Mouse (Mus musculus): ENCODE data around the gene Gm48552. TPM values are rescaled to one million over a fixed set of nuclear protein-coding genes. Genes with fewer than 3 reads are reported as not detected.

Gm48552 gene
- total and polyA plus RNA-seq, 3 experiments = 0.46 to 1.1 (median 0.98) TPM

GRCm38 (mm10) chr10:81435436-81435835, 46.6 kb downstream of the Gm48552 start:
- dilution Hi-C loops (cut with MboI; ENCODE audit: extremely low pct_ligation_motif_present, extremely low pct_unique_long_range_greater_than_20kb, low sequenced_read_pairs) = no loop called here
- peaks cover 21 to 40% of the 10 kb centered on the region in 2 experiments for H3K4me1 ChIP-seq (ENCODE audit: control insufficient read depth in 1 of 2, insufficient read depth in 2 of 2)
- no peak overlapping the region for H3K9ac ChIP-seq (ENCODE audit: insufficient read depth, low read depth)
- DNase-seq (ENCODE audit: extremely low read depth) = no peak
- no peak overlapping the region for H3K4me3 ChIP-seq (replicated peaks in 1 of 3; ENCODE audit: low read depth in 2 of 3, low read length in 2 of 3, poor library complexity in 1 of 3)
- in situ Hi-C loops (cut with MboI; ENCODE audit: low pct_ligation_motif_present, low pct_unique_long_range_greater_than_20kb, low sequenced_read_pairs) = no loop called here
- H3K36me3 ChIP-seq (replicated peaks in 1 of 2; ENCODE audit: control insufficient read depth in 1 of 2, insufficient read depth in 1 of 2, low read length in 1 of 2) = no peaks in the 10 kb centered on the region
- H3K27me3 ChIP-seq (replicated peaks) = peaks cover 15% of the 10 kb centered on the region
- H3K27ac ChIP-seq (ENCODE audit: insufficient read depth, low read depth) = no peak overlapping the region
- H3K9me3 ChIP-seq (replicated peaks; ENCODE audit: low read length) = no peaks in the 10 kb centered on the region
- TF ChIP-seq ZMIZ1 (IDR thresholded peaks at IDR 0.05; ENCODE audit: low read depth, low read length) (no peak), JUND (conservative IDR thresholded peaks at IDR 0.05; ENCODE audit: low read depth, low read length) (no peak), CHD2 (IDR thresholded peaks at IDR 0.05; ENCODE audit: low read length) (no peak), MXI1 (IDR thresholded peaks at IDR 0.05; ENCODE audit: low read depth, low read length) (no peak), HCFC1 (IDR thresholded peaks at IDR 0.05; ENCODE audit: low read depth, low read length) (no peak), USF2 (conservative IDR thresholded peaks at IDR 0.05; ENCODE audit: low read depth, low read length) (no peak), RCOR1 (conservative IDR thresholded peaks at IDR 0.05; ENCODE audit: low read depth, low read length) (no peak), UBTF (IDR thresholded peaks at IDR 0.05; ENCODE audit: low read depth, low read length) (no peak), CTCF (conservative IDR thresholded peaks at IDR 0.05 in 1 of 2, IDR thresholded peaks at IDR 0.05 in 1 of 2; ENCODE audit: low read depth in 2 of 2, low read length in 2 of 2) (no peak)
- H3K4me2 ChIP-seq (ENCODE audit: insufficient read depth, low read depth, poor library complexity, severe bottlenecking) = no peak overlapping the region
- no peaks in the 10 kb centered on the region for H3K79me2 ChIP-seq (replicated peaks; ENCODE audit: control insufficient read depth, extremely low read depth, insufficient read depth, poor library complexity, severe bottlenecking)

Other genes starting within 250 kb of the Gm48552 start
Only the 20 nearest of the 34 such genes appear.
- 2.9 and 3.9 TPM in 2 replicates for gene Matk, start 136.1 kb upstream of the Gm48552 start, total RNA-seq (2012; rRNA removed)
- gene Matk, start 136.1 kb upstream of the Gm48552 start, total RNA-seq (2014; rRNA removed) = 4.9 and 5.2 TPM in 2 replicates
- gene Matk, start 136.1 kb upstream of the Gm48552 start, polyA plus RNA-seq (2012; ENCODE audit: insufficient read length, low read depth) = 2.1 and 2.5 TPM in 2 replicates
- gene Mrpl54, start 122.1 kb upstream of the Gm48552 start, total RNA-seq (2012; rRNA removed) = 128 and 140 TPM in 2 replicates
- gene Mrpl54, start 122.1 kb upstream of the Gm48552 start, total RNA-seq (2014; rRNA removed) = 131 and 167 TPM in 2 replicates
- 104 and 120 TPM in 2 replicates for gene Mrpl54, start 122.1 kb upstream of the Gm48552 start, polyA plus RNA-seq (2012; ENCODE audit: insufficient read length, low read depth)
- 104 and 149 TPM in 2 replicates for gene Apba3, start 122.0 kb upstream of the Gm48552 start, total RNA-seq (2012; rRNA removed)
- 40.2 and 43.4 TPM in 2 replicates for gene Apba3, start 122.0 kb upstream of the Gm48552 start, total RNA-seq (2014; rRNA removed)
- gene Apba3, start 122.0 kb upstream of the Gm48552 start, polyA plus RNA-seq (2012; ENCODE audit: insufficient read length, low read depth) = 43.2 and 47.4 TPM in 2 replicates
- gene Tjp3, start 97.4 kb upstream of the Gm48552 start, total RNA-seq (2012; rRNA removed) = 4.8 and 7.2 TPM in 2 replicates
- 0.42 TPM in 1 of 2 replicates, not detected in the other for gene Tjp3, start 97.4 kb upstream of the Gm48552 start, total RNA-seq (2014; rRNA removed)
- gene Tjp3, start 97.4 kb upstream of the Gm48552 start, polyA plus RNA-seq (2012; ENCODE audit: insufficient read length, low read depth) = 0.76 and 0.97 TPM in 2 replicates
- gene Pip5k1c, start 96.0 kb upstream of the Gm48552 start, total RNA-seq (2012; rRNA removed) = 12.6 and 17.9 TPM in 2 replicates
- gene Pip5k1c, start 96.0 kb upstream of the Gm48552 start, total RNA-seq (2014; rRNA removed) = 11.4 and 11.7 TPM in 2 replicates
- gene Pip5k1c, start 96.0 kb upstream of the Gm48552 start, polyA plus RNA-seq (2012; ENCODE audit: insufficient read length, low read depth) = 46.7 and 51.4 TPM in 2 replicates
- 34.6 and 39.7 TPM in 2 replicates for gene Cactin, start 67.9 kb upstream of the Gm48552 start, total RNA-seq (2012; rRNA removed)
- 19.9 and 21.4 TPM in 2 replicates for gene Cactin, start 67.9 kb upstream of the Gm48552 start, total RNA-seq (2014; rRNA removed)
- 39.3 and 39.5 TPM in 2 replicates for gene Cactin, start 67.9 kb upstream of the Gm48552 start, polyA plus RNA-seq (2012; ENCODE audit: insufficient read length, low read depth)
- 0.13 and 0.21 TPM in 2 replicates for gene Tbxa2r, start 60.3 kb upstream of the Gm48552 start, total RNA-seq (2012; rRNA removed)
- 0.12 TPM in 1 of 2 replicates, not detected in the other for gene Tbxa2r, start 60.3 kb upstream of the Gm48552 start, total RNA-seq (2014; rRNA removed)
- 0.23 and 0.30 TPM in 2 replicates for gene Tbxa2r, start 60.3 kb upstream of the Gm48552 start, polyA plus RNA-seq (2012; ENCODE audit: insufficient read length, low read depth)
- gene Gipc3, start 45.7 kb upstream of the Gm48552 start, total RNA-seq (2012; rRNA removed) = 0.04 and 0.08 TPM in 2 replicates
- not detected in 2 replicates for gene Gipc3, start 45.7 kb upstream of the Gm48552 start, total RNA-seq (2014; rRNA removed)
- 0.09 TPM in 1 of 2 replicates, not detected in the other for gene Gipc3, start 45.7 kb upstream of the Gm48552 start, polyA plus RNA-seq (2012; ENCODE audit: insufficient read length, low read depth)
- gene Hmg20b, start 38.5 kb upstream of the Gm48552 start, total RNA-seq (2012; rRNA removed) = 17.0 and 18.7 TPM in 2 replicates
- 7.4 and 7.9 TPM in 2 replicates for gene Hmg20b, start 38.5 kb upstream of the Gm48552 start, total RNA-seq (2014; rRNA removed)
- gene Hmg20b, start 38.5 kb upstream of the Gm48552 start, polyA plus RNA-seq (2012; ENCODE audit: insufficient read length, low read depth) = 37.3 and 39.6 TPM in 2 replicates
- gene Mfsd12, start 31.5 kb upstream of the Gm48552 start, total RNA-seq (2012; rRNA removed) = 9.5 and 12.9 TPM in 2 replicates
- 4.0 and 5.2 TPM in 2 replicates for gene Mfsd12, start 31.5 kb upstream of the Gm48552 start, total RNA-seq (2014; rRNA removed)
- gene Mfsd12, start 31.5 kb upstream of the Gm48552 start, polyA plus RNA-seq (2012; ENCODE audit: insufficient read length, low read depth) = 7.4 and 8.7 TPM in 2 replicates
- 5.2 and 7.2 TPM in 2 replicates for gene 4930404N11Rik, start 23.2 kb upstream of the Gm48552 start, total RNA-seq (2012; rRNA removed)
- gene 4930404N11Rik, start 23.2 kb upstream of the Gm48552 start, total RNA-seq (2014; rRNA removed) = 0.23 TPM in 1 of 2 replicates, not detected in the other
- gene 4930404N11Rik, start 23.2 kb upstream of the Gm48552 start, polyA plus RNA-seq (2012; ENCODE audit: insufficient read length, low read depth) = 2.2 and 2.7 TPM in 2 replicates
- gene Fzr1, start 10.5 kb upstream of the Gm48552 start, total RNA-seq (2012; rRNA removed) = 38.8 and 44.5 TPM in 2 replicates
- gene Fzr1, start 10.5 kb upstream of the Gm48552 start, total RNA-seq (2014; rRNA removed) = 29.5 and 33.1 TPM in 2 replicates
- 67.7 and 75.4 TPM in 2 replicates for gene Fzr1, start 10.5 kb upstream of the Gm48552 start, polyA plus RNA-seq (2012; ENCODE audit: insufficient read length, low read depth)
- gene Dohh, start 4.6 kb upstream of the Gm48552 start, total RNA-seq (2012; rRNA removed) = 131 and 143 TPM in 2 replicates
- gene Dohh, start 4.6 kb upstream of the Gm48552 start, total RNA-seq (2014; rRNA removed) = 81.7 and 83.0 TPM in 2 replicates
- 78.2 and 93.5 TPM in 2 replicates for gene Dohh, start 4.6 kb upstream of the Gm48552 start, polyA plus RNA-seq (2012; ENCODE audit: insufficient read length, low read depth)
- 1.2 and 1.5 TPM in 2 replicates for gene Gm48551, start 4.5 kb upstream of the Gm48552 start, total RNA-seq (2012; rRNA removed)
- gene Gm48551, start 4.5 kb upstream of the Gm48552 start, total RNA-seq (2014; rRNA removed) = 0.96 and 1.0 TPM in 2 replicates
- 3.2 and 3.4 TPM in 2 replicates for gene Gm48551, start 4.5 kb upstream of the Gm48552 start, polyA plus RNA-seq (2012; ENCODE audit: insufficient read length, low read depth)
- gene Smim24, start 4.0 kb downstream of the Gm48552 start, total RNA-seq (2012; rRNA removed) = 0.13 and 0.34 TPM in 2 replicates
- not detected in 2 replicates for gene Smim24, start 4.0 kb downstream of the Gm48552 start, total RNA-seq (2014; rRNA removed)
- 0.64 TPM in 1 of 2 replicates, not detected in the other for gene Smim24, start 4.0 kb downstream of the Gm48552 start, polyA plus RNA-seq (2012; ENCODE audit: insufficient read length, low read depth)
- 4.4 and 4.7 TPM in 2 replicates for gene Nfic, start 66.6 kb downstream of the Gm48552 start, total RNA-seq (2012; rRNA removed)
- gene Nfic, start 66.6 kb downstream of the Gm48552 start, total RNA-seq (2014; rRNA removed) = 0.07 and 0.34 TPM in 2 replicates
- gene Nfic, start 66.6 kb downstream of the Gm48552 start, polyA plus RNA-seq (2012; ENCODE audit: insufficient read length, low read depth) = 3.8 and 4.0 TPM in 2 replicates
- gene Celf5, start 93.7 kb downstream of the Gm48552 start, total RNA-seq (2012; rRNA removed) = 0.08 and 0.17 TPM in 2 replicates
- gene Celf5, start 93.7 kb downstream of the Gm48552 start, total RNA-seq (2014; rRNA removed) = not detected in 2 replicates
- gene Celf5, start 93.7 kb downstream of the Gm48552 start, polyA plus RNA-seq (2012; ENCODE audit: insufficient read length, low read depth) = 0.07 and 0.12 TPM in 2 replicates
- 99.5 and 104 TPM in 2 replicates for gene Ncln, start 107.4 kb downstream of the Gm48552 start, total RNA-seq (2012; rRNA removed)
- gene Ncln, start 107.4 kb downstream of the Gm48552 start, total RNA-seq (2014; rRNA removed) = 41.5 and 41.7 TPM in 2 replicates
- gene Ncln, start 107.4 kb downstream of the Gm48552 start, polyA plus RNA-seq (2012; ENCODE audit: insufficient read length, low read depth) = 80.5 and 89.5 TPM in 2 replicates
- gene S1pr4, start 111.1 kb downstream of the Gm48552 start, total RNA-seq (2012; rRNA removed) = 0.25 and 0.30 TPM in 2 replicates
- not detected in 2 replicates for gene S1pr4, start 111.1 kb downstream of the Gm48552 start, total RNA-seq (2014; rRNA removed)
- 0.16 and 0.19 TPM in 2 replicates for gene S1pr4, start 111.1 kb downstream of the Gm48552 start, polyA plus RNA-seq (2012; ENCODE audit: insufficient read length, low read depth)
- 9.9 and 10.0 TPM in 2 replicates for gene Gna15, start 135.2 kb downstream of the Gm48552 start, total RNA-seq (2012; rRNA removed)
- gene Gna15, start 135.2 kb downstream of the Gm48552 start, total RNA-seq (2014; rRNA removed) = 5.2 and 5.5 TPM in 2 replicates
- gene Gna15, start 135.2 kb downstream of the Gm48552 start, polyA plus RNA-seq (2012; ENCODE audit: insufficient read length, low read depth) = 4.9 and 5.2 TPM in 2 replicates